Mouse (Mus musculus) left cerebral cortex, adult 11 months (tissue): ENCODE results near the gene Gm21904.
"Not testable (repeated sequence)": the region's sequence is repeated elsewhere in the genome, so short reads cannot be mapped to it uniquely, and the experiment has no call there.

Experiments used
- DNase-seq: peaks from one replicate; pipeline ENCODE4 v3.0.0; 2022; ENCODE audit warnings: low spot score

The Gm21904 gene

GRCm38 (mm10) chrY:17846166-17846565, at the start of gene Gm21904:
Gene Gm21904 (minus strand): TSS chrY:17846266.
- not testable (repeated sequence) for DNase-seq

GRCm38 (mm10) chrY:17874441-17874840, 28.4 kb upstream of the Gm21904 start, which contains the start of the genes Gm20772 and Gm20831:
Gene Gm20772 (plus strand): TSS chrY:17874741.
Gene Gm20831 (plus strand): TSS chrY:17874741.
- not testable (repeated sequence) for DNase-seq
